Mouse (Mus musculus): ENCODE measurements around the gene Slc38a1.

Gene Slc38a1

DNA sequence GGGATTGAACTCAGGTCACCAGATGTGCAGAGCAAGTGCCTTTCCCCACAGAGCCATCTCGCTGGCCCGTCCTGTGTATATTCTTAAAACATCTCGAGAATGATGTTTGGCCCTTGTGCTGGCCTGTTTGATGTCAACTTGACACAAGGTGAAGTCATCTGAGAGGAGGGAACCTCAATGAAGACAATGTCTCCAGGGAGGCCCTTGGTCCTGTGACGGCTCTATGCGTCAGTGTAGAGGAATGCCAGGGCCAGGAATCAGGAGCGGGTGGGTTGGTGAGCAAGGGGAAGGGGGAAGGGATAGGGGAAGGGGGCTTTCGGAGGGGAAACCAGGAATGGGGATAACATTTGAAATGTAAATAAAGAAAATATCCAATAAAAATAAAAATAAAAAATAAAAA lies 25.2 kb downstream of the Slc38a1 start:
- DNase-seq (ENCODE audit: low read depth), result no peak

DNA sequence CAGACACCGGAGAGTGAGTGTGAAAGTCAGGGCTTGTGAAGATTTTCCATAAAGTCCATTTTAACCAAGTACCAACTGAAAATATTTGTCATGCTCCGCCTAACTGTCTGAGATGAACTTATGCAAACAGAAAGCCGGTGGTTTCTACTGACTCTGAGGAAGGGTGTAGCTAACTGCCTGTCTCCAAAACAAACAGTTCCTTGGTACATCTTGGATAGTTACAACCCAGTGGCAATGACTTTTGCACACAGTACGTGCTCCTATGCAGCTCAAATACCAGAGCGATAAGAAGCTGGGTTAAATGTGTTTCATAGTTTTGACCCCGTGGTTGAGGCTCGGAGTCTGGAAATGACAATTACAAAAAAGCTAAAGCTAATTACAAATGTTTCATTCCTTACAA lies 34.0 kb downstream of the Slc38a1 start:
- DNase-seq (ENCODE audit: low read depth), result no peak

DNA sequence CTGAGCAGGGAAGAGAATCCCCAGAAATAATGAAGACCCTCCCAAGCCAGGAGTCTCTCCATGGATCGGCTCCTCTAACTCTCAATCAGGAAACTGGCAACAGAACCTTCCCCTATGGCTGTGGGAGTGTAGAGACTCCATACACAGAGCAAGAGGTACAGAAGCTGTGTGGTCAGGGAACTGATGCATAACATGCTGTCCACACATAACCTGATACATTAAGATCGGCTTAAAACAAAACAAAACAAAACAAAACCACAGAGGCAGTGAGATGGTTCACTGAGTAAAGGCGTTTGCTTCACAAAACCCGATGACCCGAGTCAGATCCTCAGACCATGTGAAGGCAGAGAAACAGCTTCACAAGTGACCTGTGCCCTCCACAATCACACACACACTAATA lies 35.3 kb downstream of the Slc38a1 start:
- no peak for DNase-seq (ENCODE audit: low read depth)

DNA sequence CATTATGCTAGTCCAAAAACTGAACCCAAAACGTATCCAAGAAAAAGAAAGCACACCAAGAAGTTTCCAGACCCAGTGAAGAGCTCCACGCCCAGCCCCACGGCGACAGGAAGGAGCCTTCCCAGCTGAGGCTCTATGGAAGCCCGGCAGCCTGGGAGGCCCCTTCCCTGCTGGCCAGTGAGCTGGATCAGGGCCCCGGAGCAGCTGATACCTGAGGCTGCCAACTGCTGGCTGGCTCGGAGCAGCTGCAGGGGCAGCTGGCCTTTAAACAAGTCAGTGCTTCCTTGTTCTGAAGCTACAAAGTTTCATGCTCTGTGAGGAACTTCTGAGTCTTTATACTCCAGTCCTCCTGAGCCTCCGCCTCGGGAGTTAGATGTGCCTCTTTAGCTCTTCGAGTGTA lies 38.4 kb downstream of the Slc38a1 start:
- no peak for DNase-seq (ENCODE audit: low read depth)

DNA sequence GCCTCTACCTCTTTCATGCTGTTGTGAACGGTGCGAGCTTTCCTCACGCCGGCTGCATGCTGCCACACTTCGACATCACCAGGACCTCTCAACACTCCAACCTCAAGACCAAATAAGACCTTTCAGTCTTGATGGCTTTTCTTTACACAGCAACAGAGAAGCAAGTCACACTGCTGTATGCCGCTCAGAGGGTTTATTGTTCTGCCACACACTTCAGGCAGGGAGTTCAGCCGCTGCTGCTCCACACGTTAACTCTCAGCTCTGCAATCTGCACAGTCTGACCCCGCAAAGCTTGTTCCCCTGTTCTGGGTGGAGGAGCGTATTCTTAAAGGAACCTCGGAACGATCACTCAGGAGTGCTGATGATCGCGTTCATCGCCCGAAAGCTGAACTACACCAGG lies 40.7 kb downstream of the Slc38a1 start:
- DNase-seq (ENCODE audit: low read depth), result no peak

DNA sequence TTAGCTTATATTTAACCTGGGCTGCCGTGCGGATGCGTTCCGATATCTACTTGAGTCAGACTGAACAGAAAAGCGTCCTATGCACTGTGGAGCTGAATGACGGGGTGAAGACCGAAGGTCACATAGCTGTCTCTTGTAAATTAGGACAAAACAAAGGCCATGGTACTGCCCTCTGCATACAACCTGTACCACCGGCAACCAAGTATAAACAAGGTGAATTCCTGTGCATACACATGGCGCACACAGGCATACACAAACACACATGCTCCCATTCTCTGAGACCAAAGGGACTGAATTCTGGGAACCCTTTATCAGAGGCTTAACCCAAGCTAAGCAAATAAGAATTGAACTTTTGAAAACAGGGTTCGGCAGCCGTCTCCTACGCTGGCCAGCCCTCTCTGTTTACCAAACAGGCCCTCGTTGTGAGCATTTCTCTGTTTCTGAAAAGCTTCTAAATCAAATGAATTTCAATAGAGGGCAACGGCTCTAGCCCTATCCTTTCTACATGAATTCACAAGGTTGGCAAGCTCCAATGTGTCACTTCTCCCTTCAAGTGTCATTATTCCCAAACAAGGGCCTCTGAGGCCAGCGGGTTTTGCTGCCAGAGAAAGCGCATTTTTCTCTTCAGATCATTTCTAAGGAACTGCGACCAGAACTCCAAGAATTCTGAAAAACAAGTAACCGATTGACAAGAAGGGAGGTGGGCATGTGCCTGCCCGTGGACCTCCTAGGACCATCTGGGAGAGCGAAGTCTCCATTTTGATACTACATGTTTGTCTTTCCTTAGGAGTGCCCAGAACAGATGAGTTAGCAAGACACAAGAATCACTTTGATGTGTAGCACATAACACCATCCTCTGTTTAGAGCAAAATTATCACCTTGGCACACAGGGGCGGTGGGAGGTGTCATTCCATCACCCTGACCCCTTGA lies 42.6 kb downstream of the Slc38a1 start:
- DNase-seq (ENCODE audit: low read depth), result no peak

DNA sequence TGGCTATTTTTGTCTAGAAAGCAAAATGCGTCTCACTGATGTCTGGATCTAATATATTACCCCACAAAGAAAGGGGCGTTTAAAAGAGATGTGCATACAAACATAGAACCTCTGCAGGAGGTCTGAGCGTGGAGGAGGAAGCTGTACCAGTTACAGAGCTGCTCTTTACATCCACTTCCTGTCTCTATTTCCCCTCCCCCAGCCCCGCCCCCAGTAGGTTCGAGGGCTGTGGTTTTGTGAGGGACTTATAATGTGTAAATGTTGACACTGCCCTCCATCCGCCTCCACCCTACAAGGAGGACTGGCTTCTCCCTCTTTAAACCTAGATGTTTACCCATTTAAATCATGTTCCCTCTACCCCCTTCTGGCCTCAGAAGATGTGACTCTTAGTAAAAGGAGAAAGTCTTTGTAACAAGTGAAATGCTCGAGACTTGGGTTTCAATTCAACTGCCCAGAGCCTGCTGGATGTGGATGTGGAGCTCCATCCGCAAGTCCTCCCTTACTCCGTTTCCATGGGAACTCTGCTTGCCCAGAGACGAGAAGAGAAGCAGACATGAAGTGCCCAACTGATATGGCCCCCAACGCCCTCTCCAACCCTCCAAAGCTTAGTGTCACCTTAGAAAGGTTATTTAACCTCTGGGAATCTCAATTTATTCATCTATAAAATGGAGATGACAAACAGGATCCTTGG lies 43.7 kb downstream of the Slc38a1 start:
- DNase-seq (ENCODE audit: low read depth), result no peak

DNA sequence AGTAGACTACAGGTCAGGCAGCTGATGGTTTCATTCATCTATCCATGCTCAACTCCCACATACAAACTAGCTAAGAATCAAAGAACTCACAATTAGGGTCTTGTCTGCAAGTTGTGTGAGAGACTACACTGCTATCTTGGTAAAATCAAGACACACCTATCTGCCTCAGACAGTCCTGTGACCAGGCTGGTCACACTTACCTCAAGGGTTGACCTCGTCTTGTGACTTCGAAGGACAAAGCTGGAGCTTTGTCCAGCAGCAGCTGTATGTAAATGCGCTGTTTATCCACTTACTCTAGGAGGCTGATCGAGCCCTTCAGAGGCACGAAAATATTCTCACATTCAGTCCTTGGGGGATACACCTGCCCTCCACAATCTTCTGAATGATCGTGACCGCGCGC lies 45.6 kb downstream of the Slc38a1 start:
- DNase-seq (ENCODE audit: low read depth), result no peak

DNA sequence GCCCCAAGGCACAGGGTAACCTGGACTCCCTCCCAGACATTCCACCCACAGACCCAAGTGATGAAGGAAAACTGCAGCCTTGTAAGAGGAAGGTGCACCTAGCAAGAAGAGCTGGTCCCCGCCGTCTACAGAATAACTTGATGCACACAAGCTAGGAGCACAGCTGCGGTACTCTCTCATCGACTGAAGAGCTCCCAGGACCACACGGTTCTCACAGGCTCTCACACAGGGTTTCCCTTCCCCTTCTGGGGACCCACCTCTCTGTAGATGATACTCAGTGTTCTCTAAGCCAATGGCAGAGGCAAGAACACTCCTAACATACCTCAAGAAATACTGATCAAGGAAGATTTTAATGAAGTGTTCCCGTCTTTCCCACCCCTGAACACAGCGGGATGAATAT lies 48.4 kb downstream of the Slc38a1 start:
- DNase-seq (ENCODE audit: low read depth), result no peak

DNA sequence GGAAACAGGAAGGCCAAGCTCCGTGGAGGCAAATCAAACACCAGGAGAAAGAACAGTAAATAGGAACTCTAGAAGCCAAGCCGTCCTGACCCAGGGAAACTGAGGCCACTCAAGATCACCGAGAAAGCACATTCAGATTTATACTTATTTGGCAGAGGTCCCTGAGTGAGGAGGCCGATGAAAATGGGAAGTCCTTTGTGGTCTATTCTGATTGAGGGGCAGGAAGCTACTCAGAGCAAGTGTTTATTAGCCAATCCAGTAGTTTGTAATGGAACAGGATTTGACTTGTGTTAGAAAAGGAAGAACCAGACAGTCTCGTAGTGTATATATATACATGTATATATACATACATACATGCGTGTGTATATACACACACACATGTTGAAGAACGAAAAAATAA lies 48.8 kb downstream of the Slc38a1 start:
- no peak for DNase-seq (ENCODE audit: low read depth)

DNA sequence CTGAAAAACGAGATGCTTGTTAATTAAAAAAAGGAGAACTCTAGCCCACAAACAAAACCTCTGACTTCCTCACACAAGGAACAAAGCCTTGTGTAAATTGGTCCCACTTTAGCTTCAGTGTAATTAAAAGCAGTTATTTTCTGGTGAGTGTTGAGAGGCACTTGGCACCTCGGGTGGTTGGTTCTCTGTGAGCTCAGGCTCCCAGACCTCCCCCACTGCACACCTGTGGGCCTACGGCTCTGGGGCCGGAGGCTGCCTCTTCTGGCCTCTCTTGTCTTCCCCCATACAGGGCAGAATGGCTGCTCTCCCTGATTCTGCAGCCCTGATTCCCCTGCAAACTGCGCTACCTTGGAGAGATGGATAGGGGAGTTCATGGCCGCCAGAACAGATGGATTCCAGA lies 49.3 kb downstream of the Slc38a1 start:
- no peak for DNase-seq (ENCODE audit: low read depth)

DNA sequence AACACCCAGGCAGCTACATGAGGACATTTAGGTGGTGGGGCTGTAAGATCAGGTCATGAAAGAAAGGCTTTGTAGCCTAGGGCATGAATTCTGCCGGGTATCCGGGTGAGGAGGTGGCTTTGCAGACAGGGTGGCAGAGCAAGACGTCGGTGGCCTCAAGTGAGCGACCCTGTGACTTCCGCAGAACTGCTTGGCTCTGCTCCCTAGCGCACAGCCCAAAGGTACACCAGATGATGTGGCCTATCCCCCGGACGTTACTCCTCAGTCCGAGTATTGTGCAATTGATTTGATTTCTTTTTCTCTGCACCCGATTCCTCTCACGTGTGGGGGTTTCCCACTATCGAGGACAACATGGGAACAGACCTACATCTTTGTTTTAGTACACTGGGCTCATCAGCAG lies 49.7 kb downstream of the Slc38a1 start:
- DNase-seq (ENCODE audit: low read depth), result no peak

DNA sequence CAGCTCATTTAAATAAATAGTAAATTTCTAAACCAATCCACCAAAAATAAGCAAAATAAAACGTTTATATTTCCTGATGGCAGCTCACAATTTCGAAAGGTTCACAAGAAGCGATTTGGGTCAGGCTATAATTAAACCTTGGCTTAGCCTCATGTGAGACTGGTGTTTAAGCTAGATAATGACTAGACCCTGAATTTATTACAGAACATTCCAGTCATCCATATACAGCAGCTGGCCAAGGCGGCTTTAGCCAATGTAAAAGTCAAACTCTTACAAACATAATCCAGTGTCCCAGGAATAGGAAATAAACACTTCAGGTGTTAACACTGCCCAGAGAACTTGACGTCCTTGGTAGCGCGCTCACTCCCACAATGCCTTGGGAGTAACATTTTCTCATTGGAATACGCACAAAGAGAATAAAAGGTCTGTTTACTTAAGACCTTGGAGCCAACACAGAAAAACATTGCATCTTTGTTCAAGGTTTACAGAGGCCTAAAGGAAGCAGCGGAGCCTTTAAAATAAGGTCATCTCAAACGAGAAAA lies 50.8 kb downstream of the Slc38a1 start:
- DNase-seq (ENCODE audit: low read depth), result no peak

DNA sequence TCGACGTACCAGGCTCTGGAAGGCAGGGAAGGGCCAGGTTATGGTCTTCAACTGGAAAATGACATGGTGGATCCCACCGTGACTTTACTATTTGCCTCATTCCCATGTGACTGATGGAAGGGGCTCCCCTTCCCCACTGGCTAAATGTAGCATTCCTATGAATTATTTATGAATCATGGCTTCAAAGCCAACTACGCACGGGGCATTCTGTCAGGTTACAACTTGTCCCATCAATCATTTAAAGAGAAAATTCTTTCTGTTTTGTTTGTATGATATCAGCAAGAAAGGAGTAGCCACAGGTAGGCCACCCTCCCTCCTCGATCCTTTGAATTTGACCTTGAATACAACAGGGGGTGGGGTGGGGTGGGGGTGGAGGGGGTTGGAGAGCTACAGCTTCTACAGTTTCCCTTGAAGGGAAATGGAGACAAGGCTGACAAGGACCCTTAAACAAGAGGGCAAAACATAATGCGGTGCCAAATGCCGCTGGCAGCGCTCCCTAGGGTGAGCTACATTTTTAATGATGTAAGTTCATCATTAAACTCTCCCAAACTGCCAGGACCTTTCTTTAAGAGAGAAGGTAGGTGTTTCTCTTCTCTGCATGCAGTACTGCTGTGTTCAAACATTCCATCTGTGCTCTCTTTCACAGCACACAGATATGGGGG lies 53.6 kb downstream of the Slc38a1 start:
- no peak for DNase-seq (ENCODE audit: low read depth)

DNA sequence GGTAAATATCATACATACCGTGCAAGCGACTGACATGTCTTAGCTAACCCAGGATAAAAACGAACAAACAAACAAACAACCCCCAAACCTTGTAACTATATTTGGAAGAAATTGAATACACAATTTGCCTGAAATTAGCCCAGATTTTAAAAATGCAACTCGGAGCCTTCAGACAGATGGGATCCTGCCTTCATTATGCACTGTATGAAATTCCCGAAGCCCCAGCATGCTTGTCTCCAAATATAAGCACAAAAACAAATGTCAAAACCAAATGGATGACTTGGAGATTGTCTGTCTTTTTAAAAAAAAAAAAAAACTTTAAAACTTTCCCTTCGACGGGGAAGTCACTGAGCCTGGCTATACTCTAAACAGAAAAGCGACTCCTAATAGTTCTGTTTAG lies 54.7 kb downstream of the Slc38a1 start:
- DNase-seq (ENCODE audit: low read depth), result no peak

DNA sequence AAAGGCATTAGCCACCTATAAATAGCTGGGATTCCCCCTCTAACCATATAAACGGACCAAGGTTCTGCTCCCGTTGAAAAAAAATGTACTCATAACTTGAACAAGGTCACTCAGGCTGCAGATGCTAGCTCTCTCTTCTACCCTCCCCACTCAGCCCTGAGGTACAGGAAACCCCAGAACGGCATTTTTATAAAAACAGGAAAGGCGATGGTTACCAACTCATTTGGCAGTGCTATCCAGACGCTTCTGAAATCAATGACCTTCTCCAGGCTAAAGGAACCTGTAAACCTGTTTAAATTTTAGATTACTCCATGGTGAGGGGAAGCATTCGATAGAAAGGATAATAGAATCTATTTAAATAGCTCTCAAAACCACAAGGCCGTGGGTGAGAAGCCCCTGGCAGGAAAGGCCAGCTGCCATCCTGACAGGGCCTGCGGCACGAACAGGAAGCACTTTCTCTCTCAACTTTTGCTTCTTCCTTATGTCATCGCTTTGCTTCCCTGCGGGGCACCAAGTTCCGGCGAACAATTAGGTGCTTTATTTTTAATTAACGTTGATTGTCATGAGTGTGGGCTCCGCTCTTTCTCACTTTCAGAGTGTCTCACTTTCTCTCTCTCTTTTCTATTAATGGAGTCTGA lies 59.2 kb downstream of the Slc38a1 start:
- no peak for DNase-seq (ENCODE audit: low read depth)

DNA sequence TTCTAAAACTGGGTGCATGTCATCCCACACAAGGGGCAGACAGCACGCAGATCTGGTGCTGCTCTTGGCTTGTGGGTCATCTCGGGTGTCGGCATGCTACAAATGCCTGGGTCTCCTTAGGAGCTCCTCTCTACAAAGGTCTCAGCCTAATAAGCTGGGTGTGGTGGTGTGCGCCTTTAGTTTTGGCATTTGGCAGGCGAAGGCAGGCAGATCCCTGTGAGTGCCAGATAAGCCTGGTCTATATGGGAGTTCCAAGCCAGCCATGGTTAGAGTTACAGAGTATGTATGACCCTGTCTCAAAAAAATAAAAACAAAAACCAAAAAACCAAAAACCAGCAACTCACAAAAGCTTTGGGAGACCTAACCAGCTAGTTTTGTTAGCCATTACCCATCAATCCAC lies 65.7 kb downstream of the Slc38a1 start:
- DNase-seq (ENCODE audit: low read depth), result no peak

DNA sequence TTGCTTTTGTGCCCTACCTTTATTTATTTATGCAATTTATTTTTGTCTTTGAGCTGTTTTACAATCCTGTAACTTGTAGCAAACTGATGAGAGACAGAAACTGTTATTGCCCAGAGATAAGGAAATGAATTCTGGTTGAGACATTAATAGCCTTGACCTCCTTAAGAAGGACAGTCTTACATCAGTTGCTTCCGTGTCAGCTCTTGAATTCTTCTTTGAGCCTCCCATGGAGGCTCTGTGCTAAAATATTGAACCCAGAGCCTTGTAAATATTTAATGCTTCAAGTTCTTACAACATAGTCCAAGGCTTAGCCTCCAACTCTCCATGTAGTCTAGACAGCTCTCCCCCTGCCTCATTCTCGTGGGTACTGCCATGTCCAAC lies 73.7 kb downstream of the Slc38a1 start:
- no peak for DNase-seq (ENCODE audit: low read depth)

DNA sequence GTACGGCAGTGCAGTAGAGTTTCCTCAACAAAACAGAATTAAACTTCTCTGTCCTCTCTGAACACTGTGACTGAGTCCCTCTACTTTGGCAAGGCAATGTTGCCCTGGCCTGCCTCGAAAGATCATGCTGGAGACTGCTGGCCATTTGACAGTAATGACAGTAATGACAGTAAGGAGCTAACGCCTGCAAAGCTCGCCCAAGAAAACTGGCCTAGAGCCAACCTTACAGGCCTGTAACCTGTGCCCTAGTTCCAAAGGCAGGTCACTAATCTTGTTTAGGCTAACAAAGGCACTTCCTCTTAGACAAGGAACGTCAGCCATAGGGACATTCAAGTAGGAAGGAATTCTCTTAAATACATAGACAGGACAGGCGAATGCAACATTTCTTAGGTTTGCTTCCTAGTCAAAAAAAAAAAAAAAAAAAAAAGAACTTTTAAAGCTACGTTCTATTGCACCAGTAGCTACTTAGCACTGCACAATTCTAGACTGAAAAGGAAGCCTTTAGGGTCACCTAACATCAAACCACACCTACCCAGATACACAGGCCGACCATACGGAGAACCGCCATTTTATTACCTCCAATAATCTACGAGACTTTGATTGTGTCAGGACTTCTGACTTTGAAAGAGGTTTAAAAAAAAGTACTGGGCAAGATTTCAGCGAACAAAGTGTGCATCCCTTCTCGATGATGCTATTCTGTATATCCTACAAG lies 74.3 kb downstream of the Slc38a1 start:
- no peak for DNase-seq (ENCODE audit: low read depth)

DNA sequence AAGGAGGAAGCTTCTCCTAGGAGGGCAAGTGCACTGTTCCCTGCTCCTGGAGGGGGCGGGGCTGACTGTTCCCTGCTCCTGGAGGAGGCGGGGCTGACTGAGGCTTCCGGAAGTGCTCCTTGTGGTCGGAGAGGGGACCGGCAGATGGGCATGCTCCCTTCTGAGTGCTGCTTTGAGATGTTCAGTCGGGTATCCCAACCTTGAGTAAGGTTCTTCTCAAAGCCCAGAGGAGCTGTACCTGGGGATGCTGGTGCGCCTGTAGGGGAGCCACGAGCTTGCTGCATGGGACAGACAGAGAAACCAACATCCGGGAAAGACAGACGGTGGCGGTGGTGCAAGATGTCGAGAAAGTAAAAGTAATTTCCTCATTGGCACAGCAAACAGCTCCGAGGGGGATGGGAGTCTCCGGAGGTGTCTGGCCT lies 75.9 kb downstream of the Slc38a1 start:
- peak; percentile 17 for DNase-seq (ENCODE audit: low read depth)

DNA sequence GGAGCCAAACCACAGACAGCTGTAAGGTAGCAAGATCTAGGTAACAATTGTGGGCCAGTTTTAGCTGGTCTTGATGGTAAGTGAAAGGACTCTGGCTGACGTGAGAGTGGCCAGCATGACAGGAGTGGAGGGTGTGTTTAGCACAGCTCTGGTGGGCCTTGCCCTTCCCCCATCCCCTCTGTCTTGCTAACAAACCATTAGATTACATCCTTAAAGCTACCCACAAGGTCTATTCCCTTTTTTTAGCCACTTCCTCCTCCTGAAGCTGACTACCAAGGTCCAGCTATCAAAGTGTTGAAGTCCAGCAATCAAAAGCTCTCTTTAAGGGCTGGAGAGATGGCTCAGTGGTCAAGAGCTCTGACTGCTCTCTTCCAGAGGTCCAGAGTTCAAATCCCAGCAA lies 78.9 kb downstream of the Slc38a1 start:
- DNase-seq (ENCODE audit: low read depth), result no peak

DNA sequence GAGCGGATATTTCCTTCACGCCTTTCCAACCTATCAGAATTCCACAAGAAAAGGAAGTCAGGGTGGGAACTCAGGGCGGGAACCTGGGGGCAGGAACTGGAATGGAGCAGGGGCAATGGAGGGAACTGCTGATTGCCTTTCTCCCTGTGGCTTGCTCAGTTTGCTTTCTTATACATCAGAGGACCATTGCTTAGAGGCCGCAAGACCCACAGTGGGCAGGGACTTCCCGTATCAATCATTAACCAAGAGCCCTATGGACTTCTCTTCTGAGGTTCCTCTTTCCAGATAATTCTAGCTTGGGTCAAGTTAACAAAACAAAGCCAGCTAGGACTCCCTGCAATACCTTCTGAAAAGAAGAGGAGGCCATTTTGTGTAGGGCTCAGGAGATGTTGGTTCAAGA lies 80.2 kb downstream of the Slc38a1 start:
- DNase-seq (ENCODE audit: low read depth), result no peak

Data from c-Kit-positive CD71-positive TER-119-negative erythroid progenitor cells, embryonic 14.5 days (primary cell).